Mouse (Mus musculus): Measurements from ENCODE around the gene Wars.

- TF ChIP-seq CTCF (IDR thresholded peaks at IDR 0.05; ENCODE audit: low read depth) (no peak), EP300 (optimal IDR thresholded peaks at IDR 0.05) (no peak)
These were observed 73.5 kb downstream of the Wars start for GRCm38 (mm10) chr12:108820461-108820860.
